Mouse (Mus musculus) kidney, postnatal 14 days (tissue): ENCODE measurements around the gene Gdi2.
"Not testable (repeated sequence)": the region's sequence is repeated elsewhere in the genome, so short reads cannot be mapped to it uniquely, and the experiment has no call there.

Source experiments
- DNase-seq: peaks from one replicate; pipeline ENCODE4 v3.0.0; 2022; ENCODE audit warnings: mixed read lengths

Gene Gdi2

DNA sequence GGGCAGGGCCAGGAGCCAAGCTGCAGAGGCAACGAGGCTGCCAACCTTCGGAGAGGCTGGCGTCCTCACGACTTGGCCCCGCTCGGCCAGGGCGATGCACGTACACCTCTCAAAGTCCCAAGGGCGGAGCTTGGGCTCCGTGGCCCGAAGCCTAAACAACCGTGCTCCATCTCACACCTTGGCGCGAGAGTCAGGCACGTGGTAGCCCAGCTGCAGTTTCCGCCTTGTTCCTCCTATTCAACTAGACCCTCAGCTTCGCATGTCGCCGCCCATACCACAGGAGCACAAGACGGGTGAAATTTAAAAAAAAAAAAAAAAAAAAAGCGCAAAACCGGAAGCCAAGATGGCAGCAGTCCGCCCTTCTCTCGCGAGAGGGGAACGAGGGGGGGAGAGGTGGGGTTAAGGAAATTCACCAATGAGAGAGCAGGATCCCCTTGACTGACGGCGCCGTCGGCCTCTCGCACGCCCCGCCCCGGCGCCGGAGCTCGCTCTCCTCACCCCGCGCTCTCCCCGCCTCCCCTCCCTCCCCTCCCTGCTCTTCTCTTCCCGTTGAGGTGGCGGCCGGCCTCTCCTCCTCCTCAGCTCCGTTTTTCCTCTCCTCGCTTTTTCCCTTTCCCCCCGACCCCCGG lies at the start of gene Gdi2:
Gdi2 (plus strand) TSS at position 470 of the 629 bp plus-strand sequence.
- peak; percentile 98 for DNase-seq

DNA sequence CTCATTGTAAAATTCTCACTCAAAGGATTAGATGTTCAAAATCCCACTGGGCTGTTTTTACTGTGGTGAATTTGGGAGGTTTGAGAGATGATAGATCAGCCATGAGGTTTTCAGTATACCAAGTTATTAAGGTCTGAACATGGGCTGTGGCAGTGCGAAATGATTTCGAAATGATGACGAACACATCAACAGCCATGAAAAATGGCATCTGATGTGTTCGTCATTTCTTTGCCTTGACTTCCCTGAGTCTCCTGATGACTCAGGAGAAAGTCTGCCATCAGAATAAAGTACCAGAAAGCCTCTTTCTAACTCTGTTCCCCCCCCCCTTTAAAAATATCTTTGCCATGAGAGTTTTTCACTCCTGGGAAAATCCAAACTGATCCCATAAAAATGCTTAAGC lies 42.3 kb upstream of the Gdi2 start:
- no peak for DNase-seq

DNA sequence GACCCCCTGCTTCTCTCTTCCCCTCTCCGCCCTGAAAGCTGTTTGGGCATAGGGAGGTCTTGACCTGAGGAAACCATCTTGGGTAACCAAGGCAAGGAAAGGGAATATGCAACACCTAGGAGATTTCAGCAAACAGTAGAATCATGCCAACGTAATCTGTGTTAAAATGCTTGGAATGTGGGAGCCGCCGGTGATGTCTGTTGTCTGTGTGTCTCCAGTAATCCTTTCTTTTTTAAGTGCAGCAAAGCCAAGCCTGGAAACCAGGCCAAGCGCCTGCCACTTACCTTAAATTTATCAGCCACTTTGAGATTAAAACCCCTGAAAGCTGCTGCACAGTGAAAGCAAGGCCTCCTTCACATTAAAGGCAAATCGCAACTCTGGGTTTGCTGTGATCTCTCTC lies 36.8 kb upstream of the Gdi2 start:
- DNase-seq: not testable (repeated sequence)

DNA sequence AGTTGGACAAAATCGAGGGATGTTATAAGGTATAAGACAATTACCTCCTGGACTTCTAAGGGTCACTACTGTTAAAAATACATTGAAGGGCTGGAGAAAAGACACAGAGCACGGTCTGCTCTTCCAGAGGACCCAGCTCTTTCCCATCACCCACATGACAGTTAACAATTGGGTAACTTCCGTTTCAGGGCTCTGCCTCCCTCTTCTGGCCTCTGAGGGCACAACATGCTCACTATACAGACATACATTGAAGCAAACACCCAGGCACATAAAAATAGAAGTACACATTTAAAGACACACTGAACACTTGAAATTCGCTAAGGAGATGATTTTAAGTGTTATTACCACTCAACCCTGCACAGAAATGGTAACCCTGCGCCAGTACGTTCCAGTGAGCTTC lies 22.5 kb upstream of the Gdi2 start:
- DNase-seq: not testable (repeated sequence)

DNA sequence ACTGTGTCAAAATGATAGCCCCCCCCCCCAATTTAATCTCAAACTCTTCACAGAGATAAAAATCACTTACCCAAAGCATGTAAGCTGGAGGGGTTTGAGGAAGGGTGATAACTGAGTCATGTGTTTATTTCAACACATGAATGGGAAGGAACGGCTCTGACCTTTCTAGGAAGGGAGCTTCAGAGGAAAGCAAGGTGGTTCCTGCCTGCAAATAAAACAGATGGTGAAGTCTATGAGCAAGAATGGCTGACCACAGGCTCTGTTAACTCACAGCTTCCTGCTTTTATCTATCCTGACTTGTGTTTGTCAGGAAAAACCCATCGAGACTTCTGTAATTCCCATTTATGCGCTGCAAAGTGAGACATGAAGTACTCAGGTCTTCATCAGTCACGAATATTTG lies 18.5 kb upstream of the Gdi2 start:
- DNase-seq: not testable (repeated sequence)

DNA sequence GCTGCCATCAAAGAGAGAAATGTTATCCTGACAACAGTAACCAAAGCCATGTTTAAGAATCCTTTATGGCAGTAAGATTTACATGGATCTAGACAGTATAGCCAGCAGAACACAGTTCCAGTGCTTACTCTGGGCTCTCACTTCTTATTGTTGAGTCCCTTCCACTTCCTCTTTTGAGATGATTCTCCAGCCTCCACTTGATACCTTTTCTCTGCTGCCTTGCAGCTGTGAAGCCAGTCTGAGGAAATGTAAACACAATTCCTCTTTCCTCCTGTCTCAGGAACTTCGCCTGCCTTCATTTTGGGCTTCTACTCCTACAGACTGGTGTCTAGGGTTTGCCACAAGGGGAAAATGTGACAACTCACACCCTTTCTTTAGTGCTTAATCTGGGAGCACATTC lies 17.9 kb upstream of the Gdi2 start:
- DNase-seq: not testable (repeated sequence)

DNA sequence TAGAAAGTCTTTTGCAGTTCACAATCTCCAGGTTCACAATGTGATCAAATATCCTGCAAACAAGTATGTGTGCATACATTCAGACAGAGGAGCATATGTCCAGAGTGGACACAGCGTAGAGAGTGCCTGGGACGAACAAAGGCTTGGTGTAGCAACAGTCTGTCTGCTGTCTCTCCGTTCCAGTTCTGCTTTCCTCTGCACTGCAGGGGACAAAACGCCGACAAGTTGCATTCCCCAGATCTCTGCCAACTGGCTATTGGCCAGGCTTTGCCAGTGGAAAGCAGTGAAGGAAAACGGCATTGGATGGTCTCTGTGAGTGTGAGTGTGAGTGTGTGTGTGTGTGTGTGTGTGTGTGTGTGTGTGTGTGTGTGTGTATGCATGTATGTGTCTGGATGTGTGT lies 14.4 kb upstream of the Gdi2 start:
- DNase-seq: peak; percentile 66

DNA sequence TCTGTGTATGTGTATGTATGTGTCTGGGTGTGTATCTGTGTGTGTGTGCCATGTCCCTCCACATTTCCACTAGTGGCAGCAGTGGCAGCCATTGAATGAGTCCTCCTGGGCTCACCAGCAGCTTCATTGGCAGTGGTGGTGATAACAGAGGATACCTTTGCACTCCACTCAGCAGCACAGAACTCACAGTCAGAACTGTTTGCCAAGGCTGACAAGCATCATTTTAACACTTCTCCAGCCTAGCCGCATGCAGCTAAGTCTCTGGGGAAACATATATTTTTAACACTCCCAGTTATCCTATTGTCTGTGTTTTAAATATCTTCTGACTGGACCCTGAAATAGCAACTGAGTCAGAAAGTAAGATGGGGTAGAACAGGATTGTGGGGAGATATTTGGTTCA lies 13.9 kb upstream of the Gdi2 start:
- DNase-seq: no peak

DNA sequence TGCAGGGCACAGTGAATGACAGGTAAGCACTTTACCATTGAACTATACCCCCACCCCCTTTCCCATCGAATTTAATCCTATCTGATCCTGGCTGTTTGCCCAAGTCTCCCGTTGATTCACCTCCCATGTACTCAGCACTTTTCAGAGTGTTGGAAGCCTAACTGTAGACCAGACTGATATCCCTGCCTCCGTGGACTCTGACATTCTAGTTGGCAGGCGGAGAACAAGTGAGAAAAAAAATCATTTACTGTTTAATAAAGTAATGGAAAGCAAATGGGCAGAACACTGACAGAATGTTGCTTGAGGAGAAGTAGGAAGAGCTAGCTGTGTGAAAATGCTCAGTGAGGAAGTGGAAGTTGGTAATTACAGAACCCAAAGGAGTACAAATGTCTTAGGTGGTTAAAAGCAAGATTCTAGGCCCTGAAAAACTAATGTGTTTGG lies 12.2 kb upstream of the Gdi2 start:
- DNase-seq: peak; percentile 69

DNA sequence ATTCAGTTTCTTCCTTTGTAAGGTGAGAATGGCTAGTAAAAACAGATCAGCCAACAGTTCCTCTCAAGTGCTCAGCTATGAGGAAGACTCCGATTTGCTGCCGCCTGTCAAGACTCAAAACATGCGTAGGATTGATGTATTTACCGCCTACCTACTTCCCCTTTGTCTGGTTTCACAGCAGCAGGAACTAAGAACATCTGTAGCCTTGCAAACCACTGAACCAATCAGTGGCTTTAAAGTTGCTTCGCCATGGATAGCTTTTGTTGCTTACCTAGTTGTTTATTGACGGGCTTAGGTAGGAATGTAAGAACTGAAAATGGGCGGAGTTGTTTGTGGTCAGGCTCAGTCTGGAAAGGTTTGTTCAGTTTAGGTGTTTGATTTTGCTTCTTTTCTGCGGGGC lies 11.5 kb upstream of the Gdi2 start:
- peak; percentile 6 for DNase-seq

DNA sequence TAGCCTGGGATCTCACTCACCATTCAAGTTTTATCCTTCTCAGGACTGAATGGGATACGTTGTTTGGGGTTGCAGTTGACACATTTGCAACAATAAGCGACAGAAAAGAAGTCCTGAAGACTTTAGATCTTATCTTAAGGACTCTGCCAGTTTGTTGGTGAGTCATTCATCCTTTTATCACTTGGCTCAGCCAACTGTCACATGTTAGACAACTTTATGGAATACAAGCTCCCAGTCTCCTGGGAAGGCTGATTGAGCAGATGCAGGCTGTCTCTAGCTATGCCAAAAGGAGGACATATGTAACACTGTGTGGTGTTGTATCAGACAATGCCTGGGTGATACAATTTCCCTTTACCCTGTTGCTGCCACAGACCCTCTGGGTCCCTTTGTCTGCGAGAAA lies 7.4 kb upstream of the Gdi2 start:
- DNase-seq: no peak

DNA sequence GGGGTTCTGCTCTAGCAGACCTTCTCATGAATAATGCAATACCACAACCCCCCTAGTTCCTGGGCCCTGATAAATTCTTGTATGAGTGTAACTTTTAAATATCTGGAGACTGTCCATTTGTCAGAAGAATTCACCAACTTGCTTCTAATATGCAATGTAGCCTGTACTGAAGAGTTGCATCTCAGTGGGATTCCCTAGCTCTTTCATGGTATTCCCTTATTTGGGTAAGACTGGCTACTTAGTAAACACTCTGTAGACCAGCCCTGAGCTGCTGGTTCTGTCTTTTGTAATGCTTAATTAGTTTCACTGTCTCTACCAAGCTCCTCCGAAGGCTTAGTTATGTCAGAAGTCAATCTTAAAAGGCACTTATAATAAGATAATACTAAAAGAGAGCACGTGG lies 6.7 kb upstream of the Gdi2 start:
- not testable (repeated sequence) for DNase-seq

DNA sequence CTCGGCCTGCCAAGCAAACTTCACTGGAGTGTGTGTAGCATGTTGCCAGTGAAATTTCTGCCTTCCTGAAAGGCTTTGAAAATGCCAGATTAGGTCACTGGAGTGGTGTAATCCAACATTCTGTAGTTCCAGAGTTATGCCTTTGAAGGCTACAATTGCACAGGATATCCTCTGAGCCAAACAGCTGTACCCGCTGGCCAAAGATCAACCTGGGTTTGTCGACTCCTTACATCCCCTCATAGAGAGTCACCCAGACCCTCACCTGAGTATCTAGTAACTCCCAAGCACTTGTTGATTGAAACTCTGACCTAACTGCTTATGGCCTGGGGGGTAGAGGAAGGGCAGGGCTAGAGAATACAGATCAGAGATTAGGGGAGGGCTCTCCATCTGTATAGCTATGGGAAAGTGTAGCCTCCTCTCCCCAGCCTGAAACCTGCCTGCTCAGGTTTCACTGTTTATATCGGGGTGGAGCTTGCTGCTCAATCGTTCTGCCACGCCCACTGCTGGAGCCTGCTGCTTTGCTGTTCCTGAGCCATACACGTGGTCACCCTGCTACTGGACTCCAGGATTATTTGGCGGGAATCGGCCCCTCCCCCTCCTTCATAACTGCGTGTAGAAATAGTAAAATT lies 6.1 kb upstream of the Gdi2 start:
- DNase-seq: no peak

DNA sequence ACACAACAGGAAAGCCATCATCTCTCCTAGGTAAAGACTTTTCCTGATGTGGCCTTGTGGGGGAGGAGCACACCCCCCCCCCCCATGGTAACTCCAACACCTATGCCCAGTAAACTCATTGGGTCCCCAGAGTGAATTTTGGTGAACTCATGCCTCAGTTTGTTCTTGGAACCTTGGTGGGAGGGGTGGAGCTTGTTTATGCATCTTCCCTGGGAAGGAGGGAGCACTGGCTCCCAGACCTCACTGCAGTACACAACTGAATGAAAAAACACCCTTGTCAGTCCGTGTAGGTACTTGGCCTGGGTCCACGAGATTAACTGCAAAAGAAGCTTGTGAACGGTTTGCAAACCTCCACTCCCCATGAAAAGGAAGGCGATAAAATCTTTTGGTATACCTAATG lies 5.4 kb upstream of the Gdi2 start:
- no peak for DNase-seq

DNA sequence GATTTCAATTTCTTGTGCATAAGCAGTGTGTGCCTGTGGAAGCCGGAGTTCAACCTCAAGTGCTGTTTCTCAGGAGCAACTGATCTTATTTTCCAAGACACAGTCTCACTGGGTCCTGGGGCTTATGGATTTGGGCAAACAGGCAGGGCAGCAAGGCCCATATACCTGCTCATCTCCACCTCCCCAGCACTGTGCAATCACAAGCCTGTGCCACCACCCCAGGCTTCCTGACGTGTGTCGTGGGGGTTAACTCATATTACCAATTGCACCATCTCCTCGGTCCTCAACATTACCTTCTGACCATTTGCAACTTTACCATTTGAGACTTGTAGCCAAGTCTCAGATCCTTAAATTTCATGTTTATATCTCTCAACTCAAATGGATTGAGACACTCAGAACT lies 3.7 kb upstream of the Gdi2 start:
- no peak for DNase-seq

DNA sequence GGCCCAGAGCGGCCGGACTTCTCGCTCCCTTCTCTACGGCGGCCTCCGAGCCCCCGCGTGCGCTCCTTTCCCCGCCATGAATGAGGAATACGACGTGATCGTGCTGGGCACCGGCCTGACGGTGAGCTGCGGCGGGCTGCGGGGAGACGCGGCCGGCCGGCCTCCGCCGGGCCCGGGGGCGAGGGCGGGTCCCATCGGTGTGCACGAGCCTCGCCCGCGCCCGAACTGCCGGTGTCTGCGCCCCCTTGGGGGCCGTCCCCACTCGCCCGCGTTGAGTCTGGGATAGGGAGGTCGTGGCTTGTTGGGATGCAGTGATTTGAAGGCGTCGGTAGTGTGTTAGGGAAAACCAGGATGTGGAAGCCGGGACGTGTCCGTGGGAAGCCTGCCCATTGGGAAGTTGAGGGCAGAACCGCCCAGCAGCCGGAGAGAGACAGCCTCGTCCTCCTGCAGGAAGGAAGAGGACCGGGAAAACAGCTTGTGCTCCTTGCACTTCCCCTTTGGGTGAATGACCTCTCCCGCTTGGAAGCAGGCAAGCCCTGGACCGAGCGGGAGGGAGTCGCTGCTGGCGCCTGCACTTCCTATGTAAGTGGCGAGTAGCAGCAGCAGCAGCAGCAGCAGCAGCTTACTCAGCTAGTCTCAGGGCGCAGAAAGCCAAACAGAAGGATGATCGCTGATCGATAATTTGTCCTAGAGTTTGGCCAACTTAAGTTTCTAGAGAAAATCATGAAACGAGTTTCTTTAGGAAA lies 533 bp downstream of the Gdi2 start:
- DNase-seq: peak; percentile 89

DNA sequence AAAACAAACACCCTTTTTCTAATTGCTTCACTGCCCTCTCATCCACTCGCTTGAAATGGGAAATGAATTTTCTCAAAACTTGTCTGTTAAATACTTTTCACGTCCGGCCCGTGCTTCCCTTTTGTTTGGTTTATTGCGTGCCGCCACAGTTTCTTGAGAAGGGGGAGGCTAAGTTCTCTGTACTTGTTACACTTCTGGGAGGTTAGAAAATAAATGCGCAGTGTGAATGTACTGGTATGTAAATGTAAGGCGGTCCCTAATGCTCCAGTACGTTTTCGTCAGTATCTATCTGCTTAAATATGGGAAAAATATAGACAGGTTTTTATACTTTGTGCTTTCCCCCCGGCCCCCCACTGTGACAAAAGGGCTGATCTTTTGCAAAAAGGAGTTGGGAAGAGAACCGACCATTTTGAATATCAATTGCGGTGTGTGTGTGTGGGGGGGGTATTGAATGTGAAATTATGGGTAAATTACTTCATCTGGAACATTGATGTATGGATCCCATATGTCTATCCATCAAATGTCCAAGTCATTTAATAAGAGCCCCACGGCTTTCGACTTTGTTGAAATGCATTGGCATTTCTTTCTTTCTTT lies 1.2 kb downstream of the Gdi2 start:
- DNase-seq: no peak

DNA sequence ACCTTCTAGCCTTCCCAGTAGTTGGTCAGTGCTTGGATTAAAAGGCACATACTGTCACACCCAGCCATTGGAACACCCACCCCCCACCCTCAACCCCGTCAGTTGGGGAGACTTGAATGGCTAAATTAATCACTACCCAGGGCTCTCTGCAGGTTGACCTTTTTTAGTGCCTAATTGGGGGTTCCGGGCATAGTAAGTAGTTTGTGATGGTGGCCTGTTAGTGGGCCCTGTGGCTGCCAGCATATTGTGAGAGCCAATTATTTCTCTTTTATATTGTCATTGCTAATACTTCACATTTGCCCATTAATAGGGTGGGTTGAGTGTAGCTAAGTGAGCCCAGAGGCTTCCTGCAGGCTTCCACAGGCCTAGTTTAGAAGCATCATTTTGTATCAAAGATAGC lies 2.3 kb downstream of the Gdi2 start:
- no peak for DNase-seq

DNA sequence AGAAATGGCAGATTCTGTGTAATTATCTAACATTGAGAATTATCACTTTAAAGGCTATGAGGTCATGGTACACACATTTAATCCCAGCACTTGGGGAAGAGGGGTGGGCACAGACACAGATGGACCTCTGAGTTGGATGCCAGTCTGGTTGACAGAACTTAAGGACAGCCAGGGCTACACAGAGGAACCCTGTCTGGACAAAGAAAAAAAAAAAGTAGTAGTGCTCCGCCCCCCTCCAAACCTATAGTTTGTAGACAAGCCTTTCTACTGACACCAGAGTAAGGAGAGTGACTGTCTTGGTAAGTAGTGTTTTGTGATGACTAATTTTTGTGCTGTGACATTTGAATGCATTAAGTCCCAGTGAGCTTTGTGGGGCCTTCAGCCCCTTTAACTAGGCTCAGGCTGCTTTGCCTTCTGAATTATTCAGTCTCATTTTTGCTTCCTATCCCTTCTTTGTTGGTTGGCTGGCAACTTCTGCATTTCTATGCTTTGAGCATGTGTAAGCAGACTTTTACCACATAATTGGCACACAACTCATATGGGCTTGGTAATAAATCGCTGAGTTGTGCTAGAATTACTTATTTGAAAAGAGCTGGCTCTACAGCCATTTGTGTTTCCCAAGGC lies 3.4 kb downstream of the Gdi2 start:
- DNase-seq: no peak

DNA sequence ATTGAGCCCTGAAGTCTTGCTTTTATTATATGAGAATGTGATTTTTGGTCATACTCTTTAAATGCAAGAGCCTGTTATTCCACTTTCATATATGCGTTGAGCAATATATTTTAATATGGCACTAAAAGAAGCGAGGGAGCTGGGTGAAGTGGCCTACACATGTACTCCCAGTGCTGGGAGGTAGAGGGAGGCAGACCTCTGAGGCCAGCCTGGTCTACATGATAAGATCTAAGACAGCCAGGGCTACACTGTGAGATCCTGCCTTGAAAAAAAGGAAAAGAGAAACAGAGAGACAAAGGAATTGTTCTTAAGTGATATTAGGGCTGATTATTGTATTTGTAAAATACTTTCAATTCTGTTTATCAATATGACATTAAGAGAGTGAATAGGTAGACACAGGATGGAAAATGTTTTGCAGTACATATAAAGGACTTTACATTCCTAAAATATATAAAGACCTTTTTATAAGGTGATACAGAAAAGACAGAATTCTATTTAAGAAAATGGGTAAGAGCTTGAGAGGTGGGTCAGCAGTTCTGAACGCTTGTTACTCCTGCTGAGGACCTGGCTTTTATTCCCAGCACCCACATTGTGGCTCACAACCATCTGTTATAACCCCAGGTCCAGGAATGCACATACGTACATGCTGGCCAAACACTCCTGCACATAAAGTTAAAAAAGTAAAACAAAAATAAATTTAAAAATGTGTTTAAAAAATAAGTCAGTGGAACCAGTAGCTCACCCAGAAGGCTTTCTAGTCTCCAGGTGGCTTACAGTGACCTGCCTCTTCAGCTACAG lies 6.4 kb downstream of the Gdi2 start:
- DNase-seq: no peak

DNA sequence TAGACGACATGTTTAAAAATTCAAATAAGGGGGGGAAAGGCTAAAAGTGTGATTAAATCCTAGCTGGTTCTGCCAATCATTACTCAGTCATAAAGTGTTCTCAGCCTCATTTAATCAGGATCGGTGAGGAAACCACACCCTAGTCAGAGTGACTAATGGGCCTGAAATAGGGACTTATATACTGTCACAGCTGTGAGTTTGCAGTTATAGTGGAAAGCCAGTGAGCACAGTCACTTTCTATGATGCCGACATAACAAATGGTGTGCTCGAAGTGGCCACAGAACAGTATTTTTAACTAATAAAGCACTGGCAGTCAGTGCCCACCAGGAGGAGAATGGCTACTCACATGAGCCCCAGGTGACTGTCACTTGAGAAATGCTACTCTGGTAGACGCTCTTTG lies 7.1 kb downstream of the Gdi2 start:
- DNase-seq: no peak

DNA sequence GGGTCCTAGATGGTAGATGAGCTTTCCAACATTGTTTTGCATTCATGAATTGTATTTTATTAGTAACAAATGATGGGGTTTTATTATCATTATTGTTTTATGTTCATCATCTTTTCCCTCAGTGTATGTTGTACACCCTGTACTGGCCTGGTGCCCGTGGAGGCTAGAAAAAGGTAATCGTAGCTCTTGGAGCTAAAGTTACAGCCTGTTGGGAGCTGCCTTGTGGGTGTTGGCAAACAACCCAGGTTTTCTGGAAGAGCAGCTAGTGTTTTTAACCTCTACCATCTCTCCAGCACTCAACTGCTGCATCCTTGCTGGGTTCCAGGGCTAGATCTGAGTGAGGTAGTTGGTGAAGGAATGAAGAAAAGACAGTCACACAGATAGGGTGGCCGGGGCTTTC lies 9.5 kb downstream of the Gdi2 start:
- no peak for DNase-seq

DNA sequence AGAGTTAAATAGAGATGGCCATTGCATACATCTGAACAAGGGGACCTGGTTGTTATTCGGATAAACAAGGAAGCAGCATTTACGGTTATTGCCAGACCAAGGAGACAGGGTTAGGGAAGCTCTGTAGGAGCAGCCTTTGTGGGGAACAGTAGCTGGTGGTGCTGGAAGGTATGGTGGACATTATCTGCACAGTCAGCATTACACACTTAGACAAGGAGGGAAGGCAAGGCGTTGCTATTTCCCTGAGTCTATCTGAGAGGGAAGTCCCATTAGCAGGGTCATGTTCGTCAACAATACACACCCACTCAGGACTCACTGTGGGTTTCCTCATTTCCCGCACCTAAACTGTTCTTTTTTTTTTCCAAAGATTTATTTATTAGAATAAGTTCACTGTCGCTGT lies 10.0 kb downstream of the Gdi2 start:
- DNase-seq: no peak
